Comparison of ENCODE assay signal across 17 mouse cellular contexts in genomic region chr3:98291044-98291443, GRCm38 (mm10). TPM values are rescaled to one million over a fixed set of nuclear protein-coding genes. Genes with fewer than 3 reads are reported as not detected.
"Had no signal": no experiment of that assay in that cellular context is flagged by ENCODE, and none has a peak within 500 bp of the region (broad histone marks: within the 10 kb centered on the region; RNA-seq: fewer than 3 reads in every experiment).

No protein-coding gene starts in this region.

- H3K9me3 ChIP-seq: neural tube, embryonic 15.5 days; stomach, embryonic 15.5 days had no signal

- H3K9ac ChIP-seq: neural tube, embryonic 13.5 days; neural tube, embryonic 15.5 days; stomach, embryonic 15.5 days had no signal

- H3K4me3 ChIP-seq: neural tube, embryonic 13.5 days; neural tube, embryonic 15.5 days; stomach, embryonic 15.5 days had no signal

- H3K4me2 ChIP-seq: neural tube, embryonic 13.5 days; neural tube, embryonic 15.5 days; stomach, embryonic 15.5 days had no signal

- H3K36me3 ChIP-seq: neural tube, embryonic 15.5 days had no signal

- DNase-seq: retina, postnatal 1 day; right cerebral cortex, adult 18-20 months; right cerebral cortex, postnatal 14 days; right cerebral cortex, postnatal 25 days; right cerebral cortex, postnatal 4 days; spleen, adult 18-20 months; thymus, adult 18-20 months; thymus, adult 2 months; thymus, postnatal 14 days; thymus, postnatal 25 days; thymus, postnatal 36 days; thymus, postnatal 4 days had no signal

- H3K27me3 ChIP-seq: neural tube, embryonic 13.5 days; neural tube, embryonic 15.5 days; stomach, embryonic 15.5 days had no signal

- H3K27ac ChIP-seq: neural tube, embryonic 13.5 days; neural tube, embryonic 15.5 days; stomach, embryonic 15.5 days; stomach, postnatal 0 days had no signal

- H3K4me1 ChIP-seq: neural tube, embryonic 13.5 days; neural tube, embryonic 15.5 days; stomach, embryonic 15.5 days had no signal

RNA-seq across cellular contexts. Expression of gene Hmgcs2, which starts 10.8 kb away (rescaled TPM):
- total RNA-seq: neutrophil, adult 5-6 weeks had no signal
